Mouse (Mus musculus): Measurements from ENCODE around the gene Nudt4. TPM values are rescaled to one million over a fixed set of nuclear protein-coding genes. Genes with fewer than 3 reads are reported as not detected.
A peak's percentile ranks its signal among the peaks of the same experiment; 100 is the strongest.

Gene Nudt4
- polyA plus RNA-seq, 1 experiment from 2014 or later = 123 TPM

Small RNA genes lying within 50 kb of the gene (microRNA-seq; reads per million reads assigned to microRNA genes)
- gene Mir3058 (ENCODE audit: insufficient number of aligned reads) = 21.9 reads per million, percentile 15 among the genes with 10 or more reads in this experiment

Other genes with a start within 250 kb of the Nudt4 start
- 15.7 and 16.6 TPM in 2 replicates for gene Cradd, start 240.0 kb downstream of the Nudt4 start, polyA plus RNA-seq (2014; fragmentation: Nextera tagmentation; extraction: Ambion mirVana)
- gene Socs2, start 147.0 kb downstream of the Nudt4 start, polyA plus RNA-seq (2014; fragmentation: Nextera tagmentation; extraction: Ambion mirVana) = 52.5 and 57.2 TPM in 2 replicates
- 330 and 345 TPM in 2 replicates for gene Mrpl42, start 62.2 kb downstream of the Nudt4 start, polyA plus RNA-seq (2014; fragmentation: Nextera tagmentation; extraction: Ambion mirVana)
- 499 and 501 TPM in 2 replicates for gene Ube2n, start 49.0 kb downstream of the Nudt4 start, polyA plus RNA-seq (2014; fragmentation: Nextera tagmentation; extraction: Ambion mirVana)
- gene Anapc15-ps, start 109.3 kb upstream of the Nudt4 start, polyA plus RNA-seq (2014; fragmentation: Nextera tagmentation; extraction: Ambion mirVana) = not detected in 2 replicates

All from forebrain, embryonic 11.5 days (tissue).